Mouse (Mus musculus): ENCODE data around the gene Crispld2. TPM values are rescaled to one million over a fixed set of nuclear protein-coding genes. Genes with fewer than 3 reads are reported as not detected.

Gene Crispld2
- total RNA-seq, 2 experiments from 2014 or later = 2.2 to 2.9 TPM

DNA sequence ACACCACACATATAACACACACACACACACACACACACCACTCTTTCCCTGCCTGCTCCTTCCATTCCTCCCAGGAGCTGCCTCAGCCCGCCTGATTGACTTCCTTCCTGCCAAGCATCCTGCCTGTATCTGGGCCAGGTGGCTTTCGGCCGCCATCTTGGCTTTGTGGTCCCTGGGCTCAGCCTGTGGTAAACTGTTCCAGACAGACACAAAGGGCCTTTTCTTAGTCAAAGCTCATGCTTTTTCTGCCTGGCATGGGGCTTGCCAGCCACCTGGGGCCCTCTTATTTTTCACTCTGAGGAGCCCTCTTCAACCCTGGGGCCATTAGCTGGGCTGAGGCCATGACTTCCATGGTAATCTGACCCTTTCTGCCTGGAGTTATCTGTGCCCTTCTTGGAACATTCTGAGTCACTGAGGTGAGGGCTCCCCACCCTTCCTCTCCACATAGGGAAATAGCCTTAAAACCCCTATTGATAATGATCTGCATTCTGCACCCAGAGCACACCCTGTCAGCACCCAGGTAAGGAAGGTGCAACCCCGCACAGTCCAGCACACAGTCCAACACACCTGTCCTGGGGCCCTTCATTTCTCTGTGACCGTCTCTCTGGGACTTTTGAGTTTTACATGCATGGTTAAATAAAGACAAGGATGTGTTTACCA lies 40.4 kb downstream of the Crispld2 start:
- DNase-seq (ENCODE audit: low spot score in 2 of 2) = no peak

DNA sequence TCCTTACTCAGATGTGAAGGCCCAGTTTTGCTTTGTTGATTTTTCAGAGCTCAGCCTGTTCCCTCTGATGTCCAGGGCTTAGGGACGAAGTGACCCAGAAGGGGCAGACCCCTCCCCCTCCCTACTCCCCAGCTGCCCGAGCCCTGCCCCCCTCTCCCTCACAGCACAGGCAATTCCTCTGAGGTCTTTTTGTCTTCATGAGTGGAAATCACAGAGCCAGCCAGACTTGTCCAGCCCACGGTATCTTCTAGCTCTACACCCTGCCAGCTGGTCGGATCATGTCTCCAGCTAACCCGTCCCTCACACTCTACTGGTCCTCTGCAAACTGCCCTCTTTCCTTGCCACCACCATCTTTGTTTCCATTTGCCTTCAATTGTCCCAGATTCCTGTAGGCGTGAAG lies 42.2 kb downstream of the Crispld2 start:
- DNase-seq (ENCODE audit: low spot score in 2 of 2) = no peak

- no peak for DNase-seq (ENCODE audit: low spot score in 2 of 2)
These were observed 43.9 kb downstream of the Crispld2 start for GRCm38 (mm10) chr8:120036111-120036510.

GRCm38 (mm10) chr8:120036578-120036977 lies 44.3 kb downstream of the Crispld2 start:
- DNase-seq (ENCODE audit: low spot score in 2 of 2) = no peak

DNA sequence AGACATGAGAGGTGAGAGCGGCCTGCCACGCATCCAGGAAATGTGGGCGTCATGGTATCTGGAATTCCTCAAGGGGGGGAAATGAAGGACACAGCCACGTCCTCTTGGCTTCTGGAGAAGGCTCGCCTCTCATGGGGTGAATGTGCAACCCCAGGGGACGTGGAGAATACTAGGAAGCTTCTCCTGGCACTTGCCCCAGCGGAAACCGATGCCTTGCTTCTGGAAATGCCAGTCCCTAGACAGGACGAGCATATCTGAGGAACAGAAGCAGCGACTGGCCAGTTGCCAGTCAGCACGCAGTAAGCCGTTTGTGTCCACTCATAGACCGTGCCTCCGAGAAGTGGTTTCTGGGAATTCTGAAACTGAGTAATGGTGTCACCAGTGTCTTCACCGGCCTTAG lies 45.0 kb downstream of the Crispld2 start:
- no peak for DNase-seq (ENCODE audit: low spot score in 2 of 2)

- DNase-seq (ENCODE audit: low spot score in 2 of 2) = no peak
These were observed 45.4 kb downstream of the Crispld2 start for GRCm38 (mm10) chr8:120037611-120038010.

- no peak for DNase-seq (ENCODE audit: low spot score in 2 of 2)
These were observed 46.5 kb downstream of the Crispld2 start for GRCm38 (mm10) chr8:120038741-120039140.

DNA sequence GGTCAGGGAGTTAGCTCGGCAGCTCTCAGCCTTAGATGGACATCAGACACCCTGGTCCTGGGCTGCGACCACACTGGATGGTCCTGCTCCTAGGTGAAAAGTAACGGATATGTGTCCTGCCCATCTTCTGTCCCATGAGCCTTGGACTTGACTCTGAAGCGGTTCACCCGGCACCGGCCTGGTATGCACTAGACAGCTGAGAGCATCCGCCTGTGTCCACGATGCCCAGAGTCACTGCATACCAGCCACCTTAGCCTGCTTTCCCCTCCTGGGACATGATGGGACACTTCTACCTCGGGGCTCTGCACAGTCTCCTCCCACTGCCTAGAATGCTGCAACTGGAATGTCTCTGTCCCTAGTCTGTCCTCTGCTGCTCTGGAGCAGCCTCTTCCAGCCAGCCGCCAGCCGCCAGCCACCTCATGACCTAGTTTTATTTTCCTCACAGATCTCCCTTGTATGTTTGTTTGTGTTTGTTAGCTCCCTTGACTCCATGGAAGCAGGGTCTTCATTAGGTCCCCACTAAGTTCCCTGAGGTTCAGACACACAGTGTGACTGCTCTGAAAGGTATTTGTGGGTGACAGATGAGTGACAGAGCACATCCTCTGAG lies 47.2 kb downstream of the Crispld2 start:
- DNase-seq (ENCODE audit: low spot score in 2 of 2) = no peak

GRCm38 (mm10) chr8:120040861-120041260 lies 48.6 kb downstream of the Crispld2 start:
- peak in 1 of 2 experiments; percentile 36 for DNase-seq (ENCODE audit: low spot score in 2 of 2)

DNA sequence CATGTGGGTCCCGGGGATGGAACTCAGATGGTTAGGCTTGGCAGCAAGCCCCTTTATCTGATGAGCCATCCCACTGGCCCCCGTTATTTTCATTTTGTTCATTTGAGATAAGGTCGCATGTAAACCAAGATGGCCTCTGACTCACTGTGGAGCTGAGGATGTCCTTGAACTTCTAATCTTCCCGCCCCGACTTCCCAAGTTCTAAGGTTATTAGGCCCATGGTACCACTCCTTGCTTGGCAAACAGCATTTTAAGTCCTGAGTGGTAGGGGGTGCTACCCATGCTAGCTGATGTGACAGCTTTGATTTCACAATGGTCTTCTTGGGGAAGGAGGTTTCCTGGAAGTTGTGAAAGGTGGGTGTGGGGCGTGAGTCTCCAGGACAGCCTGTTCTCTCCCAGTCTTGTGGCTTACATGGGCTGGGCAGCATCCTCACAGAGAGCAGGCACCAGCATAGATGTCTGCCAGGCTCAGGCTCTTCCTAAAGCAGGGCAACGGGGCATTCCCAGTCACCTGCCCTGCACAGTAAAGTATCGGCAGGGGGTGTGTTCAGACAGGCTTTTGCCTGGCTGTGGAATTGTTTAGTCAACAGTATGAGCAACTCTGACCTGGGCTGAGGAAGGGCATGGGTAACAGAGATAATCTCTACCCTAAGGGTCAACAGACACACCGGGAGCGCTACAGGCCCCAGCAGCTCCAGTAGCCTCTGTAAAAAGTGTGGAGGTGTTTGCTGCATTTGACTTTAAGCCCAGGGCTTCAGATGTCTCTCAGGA lies 50.5 kb downstream of the Crispld2 start:
- no peak for DNase-seq (ENCODE audit: low spot score in 2 of 2)

DNA sequence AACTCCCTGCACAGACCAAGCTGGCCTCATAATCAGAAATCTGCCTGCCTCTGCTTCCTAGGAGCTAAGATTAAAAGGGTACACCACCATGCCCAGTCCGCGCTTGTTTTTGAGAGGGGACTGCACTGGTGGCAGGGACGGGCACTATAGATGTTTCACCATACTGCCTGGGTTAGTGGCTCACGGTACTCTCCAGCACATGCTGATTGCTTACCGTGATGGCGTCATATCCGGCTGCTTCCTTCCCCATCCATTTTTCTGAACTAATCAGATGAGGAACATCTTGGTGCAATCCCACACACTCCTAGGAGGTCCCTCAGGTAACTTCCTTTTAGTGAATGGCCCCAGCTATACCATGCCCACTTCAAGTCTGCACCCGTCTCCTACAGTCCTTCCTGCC lies 52.7 kb downstream of the Crispld2 start:
- DNase-seq (ENCODE audit: low spot score in 2 of 2) = no peak

DNA sequence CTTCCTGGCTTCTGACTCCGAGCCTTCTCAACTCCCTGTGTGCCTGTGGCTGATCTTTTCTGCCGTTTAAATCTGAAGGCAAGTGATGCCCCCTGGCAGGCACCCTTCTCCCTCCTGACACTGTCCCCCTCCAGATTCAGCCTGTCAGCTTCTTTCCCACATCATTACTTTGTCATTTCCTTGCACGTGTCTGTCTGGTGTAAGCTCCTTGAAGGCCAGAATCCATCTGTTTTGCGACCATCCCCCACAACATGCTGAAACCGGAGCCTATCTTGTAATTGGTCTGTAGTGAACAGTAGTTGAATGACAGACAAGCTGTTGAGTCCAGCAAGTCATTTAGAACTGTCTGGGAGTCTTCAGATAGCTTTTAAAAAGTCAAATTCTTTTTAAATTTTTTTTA lies 53.2 kb downstream of the Crispld2 start:
- no peak for DNase-seq (ENCODE audit: low spot score in 2 of 2)

GRCm38 (mm10) chr8:120046258-120047020 lies 54.2 kb downstream of the Crispld2 start:
- peak; percentile 80 to 83 for DNase-seq (ENCODE audit: low spot score in 2 of 2)

DNA sequence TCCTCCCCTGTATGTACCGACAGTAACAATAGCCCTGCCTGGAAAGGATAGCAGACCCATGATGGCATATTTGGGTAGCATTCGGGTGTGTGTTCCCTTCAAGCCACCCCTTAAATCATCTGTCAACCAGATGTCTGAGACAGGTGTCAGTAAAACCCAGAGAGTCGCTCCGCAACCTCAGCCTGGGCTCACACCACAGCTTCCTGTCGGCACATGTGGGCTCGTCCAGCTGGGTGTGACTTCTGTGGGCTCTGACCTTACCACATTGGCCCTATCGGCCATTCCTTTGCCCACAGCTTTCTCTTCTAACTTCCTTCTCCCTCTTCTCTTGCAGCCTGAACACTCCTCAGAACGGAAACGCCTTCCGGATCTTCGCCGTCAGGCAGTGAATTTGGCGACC lies 57.7 kb downstream of the Crispld2 start:
- no peak for DNase-seq (ENCODE audit: low spot score in 2 of 2)

- DNase-seq (ENCODE audit: low spot score in 2 of 2) = no peak
These were observed 58.1 kb downstream of the Crispld2 start for GRCm38 (mm10) chr8:120050376-120050775.

DNA sequence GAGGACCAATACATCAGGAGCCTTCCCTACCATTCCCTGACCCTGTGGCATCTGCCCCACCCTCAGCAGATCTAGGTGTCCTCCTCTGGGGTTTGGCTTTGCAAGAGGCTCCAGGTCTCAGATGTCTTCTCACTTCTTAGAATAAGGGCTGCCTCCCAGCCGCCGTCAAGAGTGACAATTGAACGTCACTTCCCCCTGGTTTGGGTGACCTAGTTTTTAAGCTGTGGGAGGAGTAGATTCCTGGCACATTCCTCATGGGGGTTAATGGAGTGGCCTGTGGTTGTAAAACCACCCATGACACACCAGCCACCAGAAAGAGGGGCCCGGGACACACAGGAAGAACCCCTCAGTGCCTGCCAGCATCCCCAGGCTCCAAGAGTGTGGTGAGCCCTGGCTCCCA lies 58.8 kb downstream of the Crispld2 start:
- no peak for DNase-seq (ENCODE audit: low spot score in 2 of 2)

- no peak for DNase-seq (ENCODE audit: low spot score in 2 of 2)
These were observed 59.7 kb downstream of the Crispld2 start for GRCm38 (mm10) chr8:120051908-120052307.

GRCm38 (mm10) chr8:120052318-120052717 lies 60.1 kb downstream of the Crispld2 start:
- no peak for DNase-seq (ENCODE audit: low spot score in 2 of 2)

DNA sequence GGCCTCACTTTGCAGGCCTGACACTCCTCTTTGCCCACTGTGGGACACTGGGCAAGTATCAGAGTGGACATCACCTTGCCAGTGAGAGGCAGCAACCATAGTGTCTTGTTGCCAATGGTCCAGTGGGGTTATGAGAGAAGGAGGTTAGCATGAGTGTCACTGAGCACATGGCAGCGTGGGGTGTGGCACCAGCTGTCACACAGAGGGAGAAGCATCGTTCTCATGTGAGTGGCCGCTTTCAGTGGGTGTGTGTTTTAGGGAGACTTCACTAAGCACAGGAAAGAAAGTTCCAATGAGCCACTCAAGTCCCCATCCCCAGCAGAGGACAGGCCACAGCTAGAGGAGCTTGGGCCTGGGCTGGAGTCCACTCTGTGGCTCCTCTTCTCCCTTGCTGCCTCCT lies 62.6 kb downstream of the Crispld2 start:
- no peak for DNase-seq (ENCODE audit: low spot score in 2 of 2)

DNA sequence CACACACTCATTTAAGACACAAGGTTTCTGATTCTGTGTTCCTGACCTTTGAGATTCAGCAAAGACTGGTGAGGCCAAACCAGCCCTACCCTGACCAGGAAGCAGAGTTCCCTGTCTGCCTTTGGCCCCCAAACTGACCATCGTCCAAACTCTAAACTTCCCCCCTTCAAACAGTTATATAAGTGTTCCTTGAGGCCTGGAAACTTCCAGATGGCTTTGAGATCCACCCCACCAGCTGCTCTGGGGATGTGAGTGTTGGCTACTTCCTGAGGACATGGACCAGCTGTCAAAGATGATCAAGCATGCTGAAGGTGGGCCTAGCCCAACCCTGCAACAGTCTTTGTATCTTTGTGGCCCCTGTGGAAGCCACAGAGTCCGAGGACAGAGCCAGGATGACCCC lies 64.8 kb downstream of the Crispld2 start:
- DNase-seq (ENCODE audit: low spot score in 2 of 2) = no peak

DNA sequence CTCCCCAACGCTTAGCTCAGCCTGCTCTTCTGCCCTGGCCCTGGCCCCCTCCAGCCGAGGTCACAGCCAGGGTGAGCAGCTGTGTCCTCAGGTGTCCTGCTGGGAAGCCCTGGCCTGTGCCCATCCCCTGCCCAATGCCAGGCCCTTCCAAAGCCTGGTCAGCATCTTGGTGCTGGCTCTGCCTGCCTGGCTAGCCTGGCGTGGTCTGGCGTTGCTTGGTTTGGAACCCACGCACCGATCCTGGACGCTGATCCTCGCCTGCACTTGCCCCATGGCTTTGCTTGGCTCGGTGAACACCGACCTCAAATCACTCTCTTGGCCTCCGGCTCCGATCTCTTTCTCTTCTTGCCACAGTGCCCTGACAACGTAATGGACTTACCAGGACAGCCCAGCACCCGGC lies 70.5 kb downstream of the Crispld2 start:
- no peak for DNase-seq (ENCODE audit: low spot score in 2 of 2)

- DNase-seq (ENCODE audit: low spot score in 2 of 2) = no peak
These were observed 71.1 kb downstream of the Crispld2 start for GRCm38 (mm10) chr8:120063326-120063725.

Measured in layer of hippocampus, postnatal 10 days (tissue).